Mouse (Mus musculus): Measurements from ENCODE around the gene Sik3. TPM values are rescaled to one million over a fixed set of nuclear protein-coding genes. Genes with fewer than 3 reads are reported as not detected.

Gene Sik3
- polyA plus RNA-seq, 1 experiment = 11.7 TPM

DNA sequence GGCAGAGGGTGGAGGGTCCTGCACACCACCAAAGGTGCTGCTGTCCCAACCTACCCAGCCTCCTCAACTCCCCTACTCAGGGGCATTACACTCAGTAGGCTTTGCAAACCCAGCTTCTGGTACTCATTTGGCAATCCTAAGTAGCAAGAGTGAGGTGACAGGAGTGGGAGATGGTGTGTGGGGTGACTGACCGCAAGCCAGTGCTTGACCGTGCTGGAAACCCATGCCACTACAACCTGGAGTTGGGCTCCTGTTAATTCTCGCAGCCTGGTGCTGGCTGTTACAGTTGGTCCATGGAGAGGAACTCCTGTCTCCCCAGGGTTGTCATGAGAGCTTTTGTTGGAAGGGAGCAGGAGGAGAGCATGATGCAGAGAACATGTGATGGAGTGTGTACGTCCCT lies 258.2 kb downstream of the Sik3 start:
- DNase-seq (ENCODE audit: low read depth) = no peak

DNA sequence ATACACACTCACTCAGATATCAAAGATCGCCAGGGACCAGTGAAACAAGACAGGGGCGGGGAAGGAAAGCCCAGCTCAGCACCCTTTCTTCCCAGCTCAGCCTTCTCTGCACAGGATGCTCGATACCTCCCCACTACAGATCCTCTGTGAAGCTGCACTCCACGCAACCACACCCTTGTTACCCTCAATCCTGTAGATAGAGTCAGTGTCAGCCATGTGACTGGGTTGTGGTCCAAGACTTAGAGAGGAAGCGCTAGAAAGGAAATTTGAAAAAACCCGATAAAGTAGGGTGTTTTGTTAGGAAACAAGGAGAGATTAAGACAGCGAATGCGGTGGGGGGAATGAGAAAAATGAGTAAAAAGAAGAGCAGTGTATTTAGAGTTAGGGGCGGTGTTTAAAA lies 259.4 kb downstream of the Sik3 start:
- no peak for DNase-seq (ENCODE audit: low read depth)

DNA sequence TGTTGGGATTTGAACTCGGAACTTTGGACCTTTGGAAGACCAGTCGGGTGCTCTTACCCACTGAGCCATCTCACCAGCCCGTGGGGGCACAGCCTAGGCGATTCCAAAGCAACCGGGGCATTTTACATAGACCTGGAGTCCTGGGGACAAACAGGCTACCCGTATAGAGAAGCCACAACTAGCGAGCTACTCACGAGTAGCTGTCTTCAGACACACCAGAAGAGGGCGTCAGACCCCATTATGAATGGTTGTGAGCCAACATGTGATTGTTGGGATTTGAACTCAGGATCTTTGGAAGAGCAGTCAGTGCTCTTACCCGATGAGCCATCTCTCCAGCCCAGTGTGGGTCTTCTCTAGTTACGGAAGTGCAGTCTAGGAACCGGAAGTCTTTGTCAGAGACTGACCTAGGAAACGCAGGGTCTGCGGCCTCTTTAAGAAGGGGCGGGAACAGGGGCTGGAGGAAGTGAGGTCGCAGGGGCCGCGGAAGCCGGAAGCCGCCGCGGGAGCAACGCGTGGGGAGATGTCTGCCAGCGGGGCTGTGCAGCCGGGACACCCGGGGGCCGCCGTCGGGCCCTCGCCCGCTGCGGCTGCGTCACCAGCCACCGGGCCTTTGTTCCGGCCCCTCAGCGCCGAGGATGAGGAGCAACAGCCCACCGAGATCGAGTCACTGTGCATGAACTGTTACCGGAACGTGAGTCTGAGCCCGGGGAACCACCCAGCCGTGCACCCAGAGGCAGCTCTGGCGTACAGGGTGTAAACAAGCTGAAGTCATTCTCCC lies 260.2 kb downstream of the Sik3 start, which contains the start of gene Zpr1:
Zpr1 (plus strand) TSS at position 388 of the 778 bp plus-strand sequence.
- peak; percentile 54 for DNase-seq (ENCODE audit: low read depth)

Other genes with a start within 250 kb of the Sik3 start
- gene Cep164, start 184.1 kb upstream of the Sik3 start, polyA plus RNA-seq (2012; rRNA removed) = 22.6 and 24.5 TPM in 2 replicates
- gene Bace1, start 174.2 kb upstream of the Sik3 start, polyA plus RNA-seq (2012; rRNA removed) = 24.4 and 28.1 TPM in 2 replicates
- 31.8 and 53.0 TPM in 2 replicates for gene Pcsk7, start 106.3 kb upstream of the Sik3 start, polyA plus RNA-seq (2012; rRNA removed)
- 15.1 and 17.7 TPM in 2 replicates for gene Rnf214, start 105.9 kb upstream of the Sik3 start, polyA plus RNA-seq (2012; rRNA removed)
- gene Tagln, start 76.8 kb upstream of the Sik3 start, polyA plus RNA-seq (2012; rRNA removed) = 310 and 445 TPM in 2 replicates
- 698 and 957 TPM in 2 replicates for gene Sidt2, start 57.6 kb upstream of the Sik3 start, polyA plus RNA-seq (2012; rRNA removed)
- 30.7 and 31.7 TPM in 2 replicates for gene Pafah1b2, start 130 bp upstream of the Sik3 start, polyA plus RNA-seq (2012; rRNA removed)
- 0.58 and 5.2 TPM in 2 replicates for gene Apoa1, start 215.8 kb downstream of the Sik3 start, polyA plus RNA-seq (2012; rRNA removed)
- 1.9 and 11.9 TPM in 2 replicates for gene Apoc3, start 222.8 kb downstream of the Sik3 start, polyA plus RNA-seq (2012; rRNA removed)
- 0.71 TPM in 1 of 2 replicates, not detected in the other for gene Apoa4, start 227.9 kb downstream of the Sik3 start, polyA plus RNA-seq (2012; rRNA removed)

All from gonadal fat pad, adult 2 months (tissue).